Comparison of ENCODE assay signal across 8 mouse cellular contexts in the genomic region with DNA sequence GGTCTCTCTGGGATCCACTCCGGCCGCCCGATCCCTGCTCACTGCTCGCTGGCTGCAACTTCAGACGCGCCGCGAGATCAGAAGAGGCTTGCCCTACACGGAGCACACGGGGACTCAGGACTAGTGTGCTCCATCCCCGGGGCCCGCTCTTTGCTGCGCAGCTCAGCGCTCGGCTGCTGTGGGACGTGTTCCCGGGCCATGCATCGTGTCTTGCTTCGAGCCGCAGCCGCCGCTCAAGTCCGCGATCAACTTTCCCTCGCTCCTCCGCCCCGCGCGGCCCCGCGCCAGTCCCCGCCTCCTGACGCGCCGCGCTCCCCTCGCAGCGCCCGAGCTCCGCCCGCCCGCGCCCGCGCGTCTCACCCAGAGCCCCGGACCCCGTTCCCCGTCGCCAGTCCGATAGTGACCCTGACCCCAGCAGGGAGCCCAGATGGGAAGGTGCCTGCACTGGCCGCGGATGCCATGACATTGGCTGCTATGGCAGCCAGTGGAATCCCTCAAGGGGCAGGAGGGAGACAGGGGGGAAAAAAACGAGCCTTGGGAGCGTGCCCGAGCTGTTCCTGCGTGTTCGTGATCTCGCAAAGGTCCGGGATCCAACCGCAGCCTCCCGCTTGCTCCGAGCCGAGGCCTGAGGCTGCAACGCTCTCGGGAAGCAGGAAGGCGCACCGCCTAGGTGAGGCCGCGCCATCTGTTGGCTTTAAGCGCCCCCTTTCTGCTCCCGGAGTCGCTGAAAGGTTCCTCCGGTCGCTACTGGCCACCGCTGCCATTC. TPM values are rescaled to one million over a fixed set of nuclear protein-coding genes. Genes with fewer than 3 reads are reported as not detected.
DNase-seq lines count a peak whose midpoint lies in the region; ATAC-seq and TF ChIP-seq lines count a peak whose summit lies in the region.

No protein-coding gene starts in this region.

- no peak overlapping the region for H3K27ac ChIP-seq in embryonic facial prominence, embryonic 15.5 days (replicated peaks)
- no peak overlapping the region for H3K27ac ChIP-seq in heart, embryonic 12.5 days (ENCODE audit: poor library complexity, severe bottlenecking)
- no peak overlapping the region for H3K27ac ChIP-seq in kidney, embryonic 16.5 days (ENCODE audit: low read length)
- no peak overlapping the region for H3K27ac ChIP-seq in liver, embryonic 14.5 days
- no peak overlapping the region for H3K27ac ChIP-seq in neural tube, embryonic 11.5 days (ENCODE audit: low read depth, low read length)

- peak overlapping the region; percentile 58 for H3K4me3 ChIP-seq in embryonic facial prominence, embryonic 15.5 days (replicated peaks)
- peak overlapping the region; percentile 64 for H3K4me3 ChIP-seq in heart, embryonic 12.5 days
- peak overlapping the region; percentile 63 for H3K4me3 ChIP-seq in kidney, embryonic 16.5 days (ENCODE audit: low read length)
- peak overlapping the region; percentile 23 to 40; a peak in 3 of 4 replicates for H3K4me3 ChIP-seq in liver, embryonic 14.5 days (ENCODE audit: insufficient read depth in 1 of 2, low read depth in 2 of 2, low read length in 2 of 2)
- peak overlapping the region; percentile 47 for H3K4me3 ChIP-seq in neural tube, embryonic 11.5 days (ENCODE audit: low read depth, low read length)

- H3K36me3 ChIP-seq in embryonic facial prominence, embryonic 15.5 days: no peaks in the 10 kb centered on the region
- no peaks in the 10 kb centered on the region for H3K36me3 ChIP-seq in heart, embryonic 12.5 days
- no peaks in the 10 kb centered on the region for H3K36me3 ChIP-seq in kidney, embryonic 16.5 days (ENCODE audit: insufficient read depth, low read length)
- H3K36me3 ChIP-seq in liver, embryonic 14.5 days (replicated peaks; ENCODE audit: control insufficient read depth, insufficient read depth, low read depth): no peaks in the 10 kb centered on the region
- no peaks in the 10 kb centered on the region for H3K36me3 ChIP-seq in neural tube, embryonic 11.5 days (ENCODE audit: control insufficient read depth, insufficient read depth, low read length)

- no peaks in the 10 kb centered on the region for H3K9me3 ChIP-seq in embryonic facial prominence, embryonic 15.5 days (replicated peaks)
- no peaks in the 10 kb centered on the region for H3K9me3 ChIP-seq in heart, embryonic 12.5 days (replicated peaks)
- no peaks in the 10 kb centered on the region for H3K9me3 ChIP-seq in kidney, embryonic 16.5 days (ENCODE audit: low read length)
- H3K9me3 ChIP-seq in liver, embryonic 14.5 days (ENCODE audit: control insufficient read depth, low read length): no peaks in the 10 kb centered on the region
- no peaks in the 10 kb centered on the region for H3K9me3 ChIP-seq in neural tube, embryonic 11.5 days (ENCODE audit: control insufficient read depth, low read length)

- H3K4me1 ChIP-seq in embryonic facial prominence, embryonic 15.5 days: peaks cover 22% of the 10 kb centered on the region
- peaks cover 11% of the 10 kb centered on the region for H3K4me1 ChIP-seq in heart, embryonic 12.5 days (replicated peaks)
- H3K4me1 ChIP-seq in kidney, embryonic 16.5 days (ENCODE audit: insufficient read depth, low read length): peaks cover 18% of the 10 kb centered on the region
- no peaks in the 10 kb centered on the region for H3K4me1 ChIP-seq in liver, embryonic 14.5 days (replicated peaks; ENCODE audit: control insufficient read depth in 2 of 2, insufficient read depth in 2 of 2, low read length in 1 of 2)
- peaks cover 9% of the 10 kb centered on the region for H3K4me1 ChIP-seq in neural tube, embryonic 11.5 days (ENCODE audit: control insufficient read depth, insufficient read depth, low read length)

- DNase-seq in layer of hippocampus, adult 18-20 months (ENCODE audit: low spot score in 2 of 2): peak; percentile 53 to 60
- no peak for DNase-seq in layer of hippocampus, adult 9-10 months (ENCODE audit: low spot score)
- DNase-seq in liver, embryonic 14.5 days (ENCODE audit: low read depth in 3 of 3, low spot score in 3 of 3): no peak
- peak; percentile 71 for DNase-seq in neural tube, embryonic 11.5 days (ENCODE audit: low spot score)
- DNase-seq in thymus, adult 18-20 months: peak; percentile 32 to 33

- peak; percentile 67 for ATAC-seq in embryonic facial prominence, embryonic 15.5 days (ENCODE audit: insufficient number of reproducible peaks, low FRiP score, low TSS enrichment, low read depth)
- ATAC-seq in heart, embryonic 12.5 days (ENCODE audit: insufficient number of reproducible peaks, low FRiP score): peak; percentile 33; the same call in 1 of the 2 replicates
- peak; percentile 67 for ATAC-seq in kidney, embryonic 16.5 days (ENCODE audit: low FRiP score, low TSS enrichment)
- no peak for ATAC-seq in liver, embryonic 14.5 days (ENCODE audit: insufficient read depth)
- ATAC-seq in neural tube, embryonic 11.5 days (ENCODE audit: insufficient read depth, low FRiP score, low TSS enrichment): peak; percentile 50; the same call in 1 of the 2 replicates

- H3K9ac ChIP-seq in embryonic facial prominence, embryonic 15.5 days: peak overlapping the region; percentile 40; the same call in 1 of the 2 replicates
- H3K9ac ChIP-seq in heart, embryonic 12.5 days: peak overlapping the region; percentile 73
- peak overlapping the region; percentile 68 for H3K9ac ChIP-seq in kidney, embryonic 16.5 days (replicated peaks; ENCODE audit: low read length)
- H3K9ac ChIP-seq in liver, embryonic 14.5 days (replicated peaks): no peak overlapping the region
- peak overlapping the region; percentile 36; the same call in 1 of the 2 replicates for H3K9ac ChIP-seq in neural tube, embryonic 11.5 days (ENCODE audit: low read length)

- peaks cover 57% of the 10 kb centered on the region for H3K27me3 ChIP-seq in embryonic facial prominence, embryonic 15.5 days
- H3K27me3 ChIP-seq in heart, embryonic 12.5 days (replicated peaks): peaks cover 88% of the 10 kb centered on the region
- peaks cover 69% of the 10 kb centered on the region for H3K27me3 ChIP-seq in kidney, embryonic 16.5 days (ENCODE audit: insufficient read depth, low read length)
- H3K27me3 ChIP-seq in liver, embryonic 14.5 days (ENCODE audit: control insufficient read depth, insufficient read depth, low read length): peaks cover 45% of the 10 kb centered on the region
- H3K27me3 ChIP-seq in neural tube, embryonic 11.5 days (ENCODE audit: control insufficient read depth, insufficient read depth, low read length): peaks cover 54% of the 10 kb centered on the region

- TF ChIP-seq EP300 in liver, embryonic 14.5 days (IDR thresholded peaks at IDR 0.05; ENCODE audit: low read depth): no peak

- under 1% methylated on average over 76 of the region's 76 CpGs for WGBS in embryonic facial prominence, embryonic 15.5 days
- under 1% methylated on average over 76 of the region's 76 CpGs for WGBS in heart, embryonic 12.5 days
- WGBS in kidney, embryonic 16.5 days: under 1% methylated on average over 76 of the region's 76 CpGs
- WGBS in liver, embryonic 14.5 days (ENCODE audit: insufficient replicate concordance): 1% methylated on average over 76 of the region's 76 CpGs
- WGBS in neural tube, embryonic 11.5 days: under 1% methylated on average over 75 of the region's 76 CpGs

- TF ChIP-seq CTCF in liver, embryonic 14.5 days (IDR thresholded peaks at IDR 0.05; ENCODE audit: low read depth): peak; percentile 55

- peak overlapping the region; percentile 97 for H3K4me2 ChIP-seq in embryonic facial prominence, embryonic 15.5 days (replicated peaks)
- H3K4me2 ChIP-seq in heart, embryonic 12.5 days: peak overlapping the region; percentile 99
- peak overlapping the region; percentile 100 for H3K4me2 ChIP-seq in kidney, embryonic 16.5 days (replicated peaks; ENCODE audit: low read depth, low read length)
- H3K4me2 ChIP-seq in liver, embryonic 14.5 days (ENCODE audit: low read depth): peak overlapping the region; percentile 59
- H3K4me2 ChIP-seq in neural tube, embryonic 11.5 days (ENCODE audit: low read depth): peak overlapping the region; percentile 98

RNA-seq across cellular contexts. Expression of gene Cdh23, which starts 9.1 kb away (rescaled TPM):
- total RNA-seq in layer of hippocampus, adult 18-20 months (2021): 1 to 10 TPM; 5.8 to 5.9 TPM
- polyA plus RNA-seq in embryonic facial prominence, embryonic 15.5 days (2015; fragmentation: Nextera tagmentation; extraction: Ambion mirVana): 0.73 and 1.2 TPM in 2 replicates
- polyA plus RNA-seq in heart, embryonic 12.5 days (2016; fragmentation: Nextera tagmentation; extraction: Ambion mirVana): 0.06 and 0.65 TPM in 2 replicates
- polyA plus RNA-seq in kidney, embryonic 16.5 days (2015; fragmentation: Nextera tagmentation; extraction: Ambion mirVana): 0.50 and 0.82 TPM in 2 replicates
- 0.02 and 0.06 TPM in 2 replicates for polyA plus RNA-seq in liver, embryonic 14.5 days (2012; rRNA removed)
- 0.06 TPM in 1 of 2 replicates, not detected in the other for polyA plus RNA-seq in liver, embryonic 14.5 days (2014; fragmentation: Nextera tagmentation; extraction: Ambion mirVana)
- 0.50 and 0.51 TPM in 2 replicates for polyA plus RNA-seq in neural tube, embryonic 11.5 days (2014; fragmentation: Nextera tagmentation; extraction: Ambion mirVana)

Comparison
In these comparisons a context has a peak if more than half of its experiments do, and no peak if none do; other contexts are left out.
1. DNase-seq: peak in layer of hippocampus, adult 18-20 months (2 of 2), neural tube, embryonic 11.5 days (single experiment) and thymus, adult 18-20 months (2 of 2); none in layer of hippocampus, adult 9-10 months (single experiment) and liver, embryonic 14.5 days (0 of 3).
2. Peak in every context shown above with its lines, with median percentiles within 50 percentile points of each other: H3K4me2 ChIP-seq and H3K4me3 ChIP-seq.